Mouse (Mus musculus): ENCODE measurements around the gene Cpa1.

- TF ChIP-seq POLR2A (IDR thresholded peaks at IDR 0.05; ENCODE audit: extremely low read depth, insufficient read depth, low read length) = no peak
- no peak for TF ChIP-seq CTCF (IDR thresholded peaks at IDR 0.05; ENCODE audit: extremely low read depth, insufficient read depth, low read length)
These were observed 32.7 kb downstream of the Cpa1 start for GRCm38 (mm10) chr6:30671696-30672095.
